Mouse (Mus musculus) thymus, postnatal 36 days (tissue): Measurements from ENCODE around the gene Zbtb24.

Source experiments
- DNase-seq, 2 experiments: peaks; one replicate each; pipeline ENCODE4 v3.0.0; 2022; ENCODE audit warnings: mixed read lengths in 2 of 2

Gene Zbtb24

DNA sequence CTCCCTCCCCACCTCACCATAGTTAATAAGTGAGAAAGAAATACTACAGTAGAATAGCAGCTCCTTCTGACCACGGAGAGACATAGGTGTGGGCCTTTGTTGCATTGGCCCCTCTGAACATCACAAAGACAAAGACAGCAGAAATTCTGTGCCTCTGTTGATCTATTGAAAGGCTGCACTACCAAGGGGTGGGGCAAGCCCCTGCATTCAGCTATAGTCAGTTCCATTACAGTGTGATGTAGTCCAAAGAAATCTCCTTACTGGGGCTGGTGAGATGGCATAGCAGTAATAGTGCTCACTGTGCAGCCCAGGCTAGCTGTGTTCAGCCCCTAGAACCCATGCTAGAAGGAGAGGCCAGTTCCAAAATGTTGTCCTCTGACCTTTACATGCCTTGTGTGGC is 54.8 kb downstream of the Zbtb24 start:
- no peak for DNase-seq

DNA sequence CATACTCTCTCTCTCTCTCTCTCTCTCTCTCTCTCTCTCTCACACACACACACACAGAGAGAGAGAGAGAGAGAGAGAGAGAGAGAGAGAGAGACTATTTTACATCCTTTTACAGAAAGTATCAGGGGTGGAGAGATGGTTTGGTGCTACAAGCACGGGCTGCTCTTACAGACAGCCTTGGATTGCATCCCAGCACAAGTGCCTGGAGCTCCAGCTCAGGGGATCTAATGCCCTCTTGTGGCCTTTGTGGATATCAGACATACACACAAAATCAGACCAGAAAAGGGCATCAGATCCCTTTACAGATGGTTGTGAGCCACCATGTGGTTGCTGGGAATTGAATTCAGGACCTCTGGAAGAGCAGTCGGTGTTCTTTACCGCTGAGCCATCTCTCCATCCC is 55.3 kb downstream of the Zbtb24 start:
- peak; percentile 34 to 48 for DNase-seq

DNA sequence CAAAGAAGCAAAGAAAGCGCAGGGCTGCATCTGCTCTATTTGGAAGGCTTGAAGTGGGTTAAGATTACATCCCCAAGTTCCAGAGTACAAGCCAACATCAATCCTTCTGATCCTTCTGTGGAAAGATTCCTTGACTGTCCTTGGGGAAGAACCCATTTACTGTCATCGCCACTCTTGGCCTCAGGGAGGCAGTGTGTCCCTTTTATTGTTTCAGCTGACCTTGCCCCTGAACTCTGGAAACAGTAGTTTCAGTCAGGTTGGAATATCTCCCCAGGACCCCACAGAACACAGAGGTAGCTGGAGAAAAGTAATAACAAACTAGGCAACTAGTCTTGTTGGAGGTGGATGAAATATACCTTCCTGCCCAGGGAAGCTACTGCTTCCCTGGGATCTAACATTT is 59.0 kb downstream of the Zbtb24 start:
- peak; percentile 44 to 47 for DNase-seq

DNA sequence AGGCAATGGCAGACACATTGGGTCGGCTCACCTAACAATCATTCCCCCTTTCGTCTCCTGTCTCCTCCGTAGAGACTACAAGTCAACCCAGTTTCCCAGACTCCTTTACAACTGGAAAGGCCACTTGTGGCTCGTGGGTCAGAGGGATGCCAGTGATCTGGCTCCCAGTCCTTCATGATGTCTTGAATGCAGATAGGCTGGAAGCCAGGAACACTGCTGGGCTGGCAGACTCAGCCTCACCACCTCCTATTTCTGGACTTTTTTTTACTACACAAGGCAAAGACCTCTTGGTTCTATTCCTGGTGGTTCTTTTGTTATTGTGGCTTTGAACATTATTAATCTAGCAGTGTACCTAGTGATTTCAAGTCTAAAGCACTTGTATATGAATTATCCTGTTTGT is 64.1 kb downstream of the Zbtb24 start:
- no peak for DNase-seq

DNA sequence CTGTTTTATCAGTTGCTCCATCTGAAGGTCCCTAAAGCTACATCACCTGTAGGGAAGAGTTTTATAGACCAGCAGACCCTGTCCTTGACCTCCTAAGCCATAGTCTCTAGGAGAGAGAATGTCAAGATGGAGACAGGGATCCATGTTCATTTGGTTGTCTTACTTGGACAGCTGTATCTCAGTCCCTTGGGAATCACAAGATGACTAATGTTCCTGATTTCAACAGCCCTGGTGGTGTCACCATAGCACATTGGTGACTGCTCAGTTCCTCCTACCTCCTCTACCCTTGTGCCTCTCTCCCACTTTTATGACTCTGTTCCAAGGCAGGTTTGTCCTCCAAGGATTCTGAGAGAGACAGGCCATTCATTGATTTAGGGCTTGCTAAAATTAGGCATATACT is 64.7 kb downstream of the Zbtb24 start:
- no peak for DNase-seq
